Mouse (Mus musculus) kidney, adult 2 months (tissue): Measurements from ENCODE around the gene Cdh4.

ENCODE experiments used
- CTCF ChIP-seq: fragments of 200-500 bp; conservative IDR thresholded peaks from 2 replicates; pipeline ENCODE4 v1.5.1; 2011; ENCODE audit warnings: low read depth, mild to moderate bottlenecking, control low read depth, low read length, moderate library complexity, mixed read lengths; ENCODE audit not compliant: insufficient read depth, insufficient read length
- POLR2A ChIP-seq: fragments of 200-500 bp; IDR thresholded peaks from one replicate; pipeline ENCODE4 v1.6.1; 2011; ENCODE audit warnings: low read depth, low read length, control low read depth

- TF ChIP-seq CTCF: no peak
- no peak for TF ChIP-seq POLR2A
These were observed 320.5 kb downstream of the Cdh4 start for GRCm38 (mm10) chr2:179762521-179763305.
